Mouse (Mus musculus) embryonic fibroblast, embryonic 13.5 days (primary cell): ENCODE measurements at regions not wholly inside any gene's neighbourhood (a gene's known extent, or its start where the extent isn't known, plus 50 kb on each side); places are given as distances from the start of the nearest gene placed in this dataset.

Experiments
- H3K27ac ChIP-seq: 2 replicates; pipeline ENCODE4 v1.5.1; 2012; ENCODE audit warnings: low read length, control low read depth, inconsistent platforms; ENCODE audit not compliant: insufficient read depth
- H3K4me1 ChIP-seq: 2 replicates; pipeline ENCODE4 v1.6.1; 2011; ENCODE audit warnings: low read length; ENCODE audit not compliant: control insufficient read depth, insufficient read depth
- H3K4me3 ChIP-seq: 2 replicates; pipeline ENCODE4 v1.5.1; 2011; ENCODE audit warnings: mild to moderate bottlenecking, control low read depth, low read length; ENCODE audit not compliant: insufficient read depth
- CTCF ChIP-seq: IDR thresholded peaks from 2 replicates; pipeline ENCODE4 v1.5.1; 2011; ENCODE audit warnings: mild to moderate bottlenecking, control low read depth, low read length, moderate library complexity, borderline replicate concordance; ENCODE audit not compliant: insufficient read depth
- POLR2A ChIP-seq: IDR thresholded peaks from 2 replicates; pipeline ENCODE4 v1.6.1; 2011; ENCODE audit warnings: low read depth, mild to moderate bottlenecking, control low read depth, low read length, moderate library complexity

DNA sequence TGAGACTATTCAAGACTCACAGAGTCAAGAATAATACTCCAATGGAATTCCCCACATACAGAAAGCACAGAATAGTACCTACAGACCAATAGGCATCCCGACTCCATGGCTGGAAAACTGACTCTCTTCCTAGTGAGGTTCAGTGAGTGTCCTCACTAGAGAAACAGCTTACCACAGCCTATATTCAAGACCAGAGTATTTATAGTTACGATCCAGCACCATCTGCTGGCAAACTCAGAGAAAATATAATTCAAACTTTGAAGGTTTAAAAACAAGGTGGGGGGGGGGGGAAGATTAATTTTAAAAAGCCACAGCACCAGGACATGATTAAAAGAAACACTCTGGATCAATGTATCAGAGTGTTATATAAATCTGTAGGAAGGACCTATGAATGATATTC is 590.2 kb upstream of the Vrk2 start:
- no peak overlapping the region for H3K4me3 ChIP-seq
- TF ChIP-seq CTCF (no peak), POLR2A (no peak)
- H3K27ac ChIP-seq, result no peak overlapping the region
- H3K4me1 ChIP-seq, result no peaks in the 10 kb centered on the region

DNA sequence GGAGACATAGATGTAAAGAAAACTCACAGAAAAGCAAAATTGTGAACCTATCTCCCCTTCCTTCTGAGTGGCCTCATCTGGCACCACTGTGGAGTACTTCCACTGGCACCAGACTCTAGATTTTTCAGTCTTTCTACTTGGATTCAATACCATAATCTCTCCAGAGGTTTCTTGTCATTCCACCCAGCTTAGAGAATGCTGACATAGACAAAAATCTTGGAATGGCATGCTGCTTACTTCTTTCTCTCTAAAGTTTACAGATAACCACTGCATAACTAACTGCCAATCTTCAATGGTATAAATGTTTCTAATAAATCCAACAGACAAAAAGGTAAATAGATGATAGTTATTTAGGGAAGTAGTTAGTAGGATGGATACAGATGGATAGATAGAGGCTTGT is 589.6 kb upstream of the Vrk2 start:
- H3K4me1 ChIP-seq, result no peaks in the 10 kb centered on the region
- H3K27ac ChIP-seq, result no peak overlapping the region
- no peak overlapping the region for H3K4me3 ChIP-seq
- TF ChIP-seq POLR2A, result no peak
- TF ChIP-seq CTCF, result no peak

DNA sequence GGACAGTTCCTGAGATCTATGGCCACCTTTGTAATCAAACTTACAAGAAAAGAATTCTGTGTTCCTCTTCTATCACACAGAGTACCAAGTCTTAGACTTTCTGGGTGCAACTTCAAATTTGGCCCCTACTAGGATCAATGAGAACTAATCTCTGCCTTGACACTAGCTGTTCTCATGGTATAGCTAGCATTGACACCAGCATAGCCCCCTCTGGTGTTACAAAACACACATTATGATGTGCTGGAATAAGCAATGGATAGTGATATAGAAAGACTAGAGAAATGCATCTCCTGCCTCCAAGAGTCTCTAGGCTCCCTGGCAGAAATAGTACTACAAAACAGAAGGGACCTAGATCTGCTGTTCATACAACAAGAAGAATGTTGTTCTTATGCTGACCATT is 566.6 kb upstream of the Vrk2 start:
- Histone ChIP-seq H3K4me1 (no peaks in the 10 kb centered on the region), H3K27ac (no peak overlapping the region), H3K4me3 (no peak overlapping the region)
- no peak for TF ChIP-seq CTCF
- TF ChIP-seq POLR2A, result no peak
